Mouse (Mus musculus) G1E (cell line): ENCODE results near the gene Gpr157.

Experiments used
- CTCF ChIP-seq: IDR thresholded peaks from 2 replicates; pipeline ENCODE4 v1.5.1; 2012; ENCODE audit warnings: low read depth, low read length, inconsistent platforms, mixed read lengths
- GATA2 ChIP-seq: IDR thresholded peaks from 2 replicates; pipeline ENCODE4 v1.6.1; 2012; ENCODE audit warnings: low read depth, low read length, inconsistent platforms, borderline replicate concordance
- POLR2AphosphoS5 ChIP-seq: IDR thresholded peaks from 2 replicates; pipeline ENCODE4 v1.6.1; 2012; ENCODE audit warnings: low read depth, low read length, inconsistent platforms; ENCODE audit not compliant: insufficient replicate concordance

DNA sequence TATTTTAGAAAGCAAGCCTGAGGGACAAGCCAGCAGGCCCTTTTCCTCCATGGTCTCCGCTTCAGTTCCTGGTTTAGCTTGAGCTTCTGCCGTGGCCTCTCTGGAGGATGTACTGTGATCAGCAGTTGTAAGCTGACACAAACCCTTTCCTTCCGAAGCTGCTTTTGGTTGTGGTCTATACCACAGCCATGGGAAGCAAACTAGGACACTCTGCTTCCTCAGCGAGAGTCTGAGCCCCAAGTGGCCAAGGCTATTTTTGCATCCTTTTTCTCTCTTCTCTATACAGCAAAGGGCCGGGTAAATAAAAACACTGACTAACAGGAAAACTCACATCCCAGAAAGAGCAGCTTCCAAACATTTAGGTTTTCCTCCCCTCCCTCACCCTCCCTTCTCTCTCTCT is 30.1 kb downstream of the Gpr157 start:
- TF ChIP-seq CTCF = no peak
- TF ChIP-seq POLR2AphosphoS5 = no peak
- no peak for TF ChIP-seq GATA2
